Mouse (Mus musculus) MEL (cell line): ENCODE results near the gene Maf. TPM values are rescaled to one million over a fixed set of nuclear protein-coding genes. Genes with fewer than 3 reads are reported as not detected.

Experiments
- DNase-seq: peaks from one replicate; pipeline ENCODE4 v3.0.0; 2011; ENCODE audit warnings: low read depth, low spot score
- H3K27ac ChIP-seq: 2 replicates; pipeline ENCODE4 v1.5.1; 2012; ENCODE audit warnings: low read depth, mild to moderate bottlenecking, control low read depth, low read length, moderate library complexity; ENCODE audit not compliant: control insufficient read depth
- H3K27me3 ChIP-seq, 2 experiments: fragments of 150-350 bp in 1 of 2; sonication (generic) in 1 of 2; 2 replicates each; pipeline ENCODE4 v1.6.1; 2012; ENCODE audit warnings: low read length in 2 of 2, mild to moderate bottlenecking in 2 of 2, improper control_type of control experiment in 1 of 2, moderate library complexity in 1 of 2; ENCODE audit not compliant: insufficient read depth in 2 of 2, control insufficient read depth in 1 of 2
- H3K36me3 ChIP-seq, 2 experiments: 2 replicates each; pipeline ENCODE4 v1.6.1; 2012 to 2014; ENCODE audit warnings: low read length in 2 of 2, improper control_type of control experiment in 1 of 2, inconsistent platforms in 1 of 2, mild to moderate bottlenecking in 1 of 2; ENCODE audit not compliant: insufficient read depth in 2 of 2, control insufficient read depth in 1 of 2
- H3K4me1 ChIP-seq, 2 experiments: fragments of 150-350 bp in 1 of 2; sonication (generic) in 1 of 2; 2 replicates each; pipeline ENCODE4 v1.6.1; 2012; ENCODE audit warnings: low read length in 2 of 2, improper control_type of control experiment in 1 of 2, mild to moderate bottlenecking in 1 of 2; ENCODE audit not compliant: insufficient read depth in 2 of 2, control insufficient read depth in 1 of 2
- H3K4me3 ChIP-seq, 2 experiments: fragments of 150-350 bp in 1 of 2; sonication (generic) in 1 of 2; 2 replicates each; pipeline ENCODE4 v1.5.1; 2012; ENCODE audit warnings: low read depth in 2 of 2, low read length in 2 of 2, mild to moderate bottlenecking in 2 of 2, moderate library complexity in 2 of 2, control low read depth in 1 of 2, improper control_type of control experiment in 1 of 2; ENCODE audit not compliant: control insufficient read depth in 1 of 2, insufficient read depth in 1 of 2
- H3K79me2 ChIP-seq: 2 replicates; pipeline ENCODE4 v1.6.1; 2012; ENCODE audit warnings: mild to moderate bottlenecking, low read length, moderate library complexity; ENCODE audit not compliant: control insufficient read depth, poor library complexity, insufficient read depth
- H3K9ac ChIP-seq: 2 replicates; pipeline ENCODE4 v1.6.1; 2012; ENCODE audit warnings: low read depth, mild to moderate bottlenecking, control low read depth, low read length, moderate library complexity; ENCODE audit not compliant: control insufficient read depth, poor library complexity, severe bottlenecking
- H3K9me3 ChIP-seq: fragments of 150-350 bp; sonication (generic); replicated peaks from 2 replicates; pipeline ENCODE4 v1.6.1; 2012; ENCODE audit warnings: mild to moderate bottlenecking, low read length, improper control_type of control experiment, moderate library complexity; ENCODE audit not compliant: insufficient read depth
- CTCF ChIP-seq, 3 experiments: IDR thresholded peaks in 2 of 3; conservative IDR thresholded peaks in 1 of 3; 2 replicates each; pipeline ENCODE4 v1.5.1; 2011 to 2012; ENCODE audit warnings: low read length in 3 of 3, low read depth in 2 of 3, mild to moderate bottlenecking in 2 of 3, improper control_type of control experiment in 1 of 3, inconsistent platforms in 1 of 3, mixed read lengths in 1 of 3, moderate library complexity in 1 of 3; ENCODE audit not compliant: control insufficient read depth in 1 of 3, insufficient read depth in 1 of 3, poor library complexity in 1 of 3, severe bottlenecking in 1 of 3
- SMC3 ChIP-seq: IDR thresholded peaks from 2 replicates; pipeline ENCODE4 v1.6.1; 2011; ENCODE audit warnings: low read depth, low read length, improper control_type of control experiment
- polyA plus RNA-seq, 2 experiments: library from polyadenylated mRNA; stranded (reverse) in 1 of 2; unstranded in 1 of 2; fragments of >175 nt in 1 of 2; fragments of >200 nt in 1 of 2; gene quantifications; 2 replicates each; pipeline versions ENCODE4 v1.2.1 to v1.2.4; 2012; ENCODE audit warnings: low replicate concordance in 2 of 2, low read depth in 1 of 2; ENCODE audit not compliant: insufficient read length in 2 of 2, insufficient read depth in 1 of 2, missing spikeins in 1 of 2
- total RNA-seq: library from RNA; depleted of rRNA; stranded (reverse); fragments of 300-350 nt; gene quantifications from 2 replicates; pipeline ENCODE4 v1.2.3, GENCODE M21; 2012

Maf gene
- total and polyA plus RNA-seq, 3 experiments: not detected

DNA sequence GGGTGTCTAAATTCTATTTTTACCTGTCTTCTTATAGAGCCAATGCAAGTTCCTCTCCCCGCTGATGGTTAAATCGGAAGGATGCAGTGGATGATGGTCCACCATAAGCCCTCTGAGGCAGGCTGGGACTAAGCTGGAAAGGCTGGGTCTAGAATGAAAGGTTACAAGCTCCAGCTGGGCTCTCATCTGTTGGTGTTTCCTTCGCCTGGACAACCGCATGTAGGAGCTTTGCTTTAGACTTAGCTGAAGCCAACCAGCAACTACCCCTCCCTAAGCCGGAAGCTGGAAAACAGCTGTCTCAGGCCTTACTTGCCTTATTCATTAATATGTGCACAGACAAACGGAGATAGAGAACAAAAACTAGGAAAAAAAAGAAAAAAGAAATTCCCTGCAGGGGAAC, 70.8 kb downstream of the Maf start:
- no peak for DNase-seq
- no peak overlapping the region for H3K4me3 ChIP-seq
- TF ChIP-seq SMC3 (no peak), CTCF (IDR thresholded peaks at IDR 0.05 in 2 of 3, conservative IDR thresholded peaks at IDR 0.05 in 1 of 3; ENCODE audit: control insufficient read depth in 1 of 3, insufficient read depth in 1 of 3, low read depth in 2 of 3, low read length in 3 of 3, poor library complexity in 1 of 3, severe bottlenecking in 1 of 3) (no peak)
- H3K27me3 ChIP-seq: no peaks in the 10 kb centered on the region
- no peak overlapping the region for H3K9ac ChIP-seq
- H3K4me1 ChIP-seq: no peaks in the 10 kb centered on the region
- no peaks in the 10 kb centered on the region for H3K9me3 ChIP-seq
- no peaks in the 10 kb centered on the region for H3K79me2 ChIP-seq
- H3K27ac ChIP-seq: no peak overlapping the region
- no peaks in the 10 kb centered on the region for H3K36me3 ChIP-seq
